Mouse (Mus musculus): Measurements from ENCODE around the gene Mon2. TPM values are rescaled to one million over a fixed set of nuclear protein-coding genes. Genes with fewer than 3 reads are reported as not detected.

Gene Mon2
- total and polyA plus RNA-seq, 3 experiments = 33.8 to 38.6 TPM; not detected in 1

- no peaks in the 10 kb centered on the region; a peak in 1 of 4 replicates for H3K36me3 ChIP-seq (ENCODE audit: control insufficient read depth in 1 of 2, insufficient read depth in 2 of 2, low read length in 2 of 2)
- peak; percentile 47 for DNase-seq (ENCODE audit: low read depth, low spot score)
- no peak overlapping the region for H3K27ac ChIP-seq (ENCODE audit: control insufficient read depth, low read depth, low read length)
- H3K9ac ChIP-seq (ENCODE audit: control insufficient read depth, low read depth, low read length, poor library complexity, severe bottlenecking) = no peak overlapping the region
- H3K79me2 ChIP-seq (ENCODE audit: control insufficient read depth, insufficient read depth, low read length, poor library complexity) = peaks cover 1% of the 10 kb centered on the region; the same call in 1 of the 2 replicates
- no peaks in the 10 kb centered on the region for H3K9me3 ChIP-seq (replicated peaks; ENCODE audit: insufficient read depth, low read length)
- no peaks in the 10 kb centered on the region for H3K27me3 ChIP-seq (ENCODE audit: control insufficient read depth in 1 of 2, insufficient read depth in 2 of 2, low read length in 2 of 2)
- no peak overlapping the region for H3K4me3 ChIP-seq (ENCODE audit: control insufficient read depth in 1 of 2, insufficient read depth in 1 of 2, low read depth in 2 of 2, low read length in 2 of 2)
- TF ChIP-seq POLR2AphosphoS5 (IDR thresholded peaks at IDR 0.05; ENCODE audit: borderline replicate concordance, low read depth, low read length) (no peak), MAX (IDR thresholded peaks at IDR 0.05; ENCODE audit: low read length) (no peak), CTCF (IDR thresholded peaks at IDR 0.05 in 2 of 3, conservative IDR thresholded peaks at IDR 0.05 in 1 of 3; ENCODE audit: control insufficient read depth in 1 of 3, insufficient read depth in 1 of 3, low read depth in 2 of 3, low read length in 3 of 3, poor library complexity in 1 of 3, severe bottlenecking in 1 of 3) (peak; percentile 37 to 60 (median 48); a peak in 5 of 6 replicates), GATA1 (IDR thresholded peaks at IDR 0.05; ENCODE audit: low read depth, low read length) (no peak), TCF12 (IDR thresholded peaks at IDR 0.05; ENCODE audit: low read depth, low read length) (no peak), ZKSCAN1 (IDR thresholded peaks at IDR 0.05; ENCODE audit: low read depth, low read length) (no peak), MAFK (IDR thresholded peaks at IDR 0.05; ENCODE audit: borderline replicate concordance, low read depth, low read length) (no peak), NRF1 (IDR thresholded peaks at IDR 0.05; ENCODE audit: insufficient read depth, low read depth, low read length, poor library complexity, severe bottlenecking) (no peak), USF2 (IDR thresholded peaks at IDR 0.05; ENCODE audit: borderline replicate concordance in 1 of 2, insufficient read depth in 1 of 2, low read depth in 1 of 2, low read length in 2 of 2) (no peak), RAD21 (IDR thresholded peaks at IDR 0.05; ENCODE audit: low read depth, low read length) (peak; percentile 20), POLR2A (IDR thresholded peaks at IDR 0.05; ENCODE audit: control insufficient read depth in 1 of 2, insufficient read depth in 1 of 2, low read depth in 1 of 2, low read length in 2 of 2, poor library complexity in 1 of 2) (no peak), ZC3H11A (IDR thresholded peaks at IDR 0.05; ENCODE audit: low read depth, low read length) (peak; percentile 21), KAT2A (conservative IDR thresholded peaks at IDR 0.05; ENCODE audit: low read depth, low read length) (no peak), E2F4 (IDR thresholded peaks at IDR 0.05; ENCODE audit: borderline replicate concordance, low read depth, low read length) (no peak), MXI1 (IDR thresholded peaks at IDR 0.05; ENCODE audit: low read depth, low read length) (no peak), CHD2 (IDR thresholded peaks at IDR 0.05; ENCODE audit: low read length) (no peak), SMC3 (IDR thresholded peaks at IDR 0.05; ENCODE audit: low read depth, low read length) (peak; percentile 55), MYC (IDR thresholded peaks at IDR 0.05; ENCODE audit: low read depth, low read length) (0 out of 2 replicates have a peak, but pooled peaks have one; percentile 49)
- H3K4me1 ChIP-seq (ENCODE audit: control insufficient read depth in 1 of 2, insufficient read depth in 2 of 2, low read length in 2 of 2) = no peaks in the 10 kb centered on the region
Measured at GRCm38 (mm10) chr10:123057082-123057481, 19.2 kb downstream of the Mon2 start.

DNA sequence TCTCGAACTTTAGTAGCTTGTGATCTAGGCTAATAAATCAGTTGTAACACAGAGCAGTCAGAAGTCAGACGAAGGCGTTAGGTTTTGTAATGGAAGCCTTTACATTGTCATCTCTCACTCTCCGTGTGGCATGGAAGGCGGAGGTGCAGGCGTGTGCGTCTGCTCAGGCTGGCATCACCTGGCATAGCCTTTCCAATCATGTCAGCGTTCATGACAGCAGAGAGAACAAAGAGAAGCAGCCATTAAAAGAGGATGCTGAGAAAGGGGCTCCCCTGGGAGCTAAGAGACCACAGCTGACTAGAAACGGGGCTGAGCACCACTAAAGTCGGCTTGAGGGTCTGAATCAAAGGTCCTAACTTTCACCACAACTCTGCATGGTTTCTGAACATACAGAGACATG is 19.8 kb downstream of the Mon2 start:
- H3K9ac ChIP-seq (ENCODE audit: control insufficient read depth, low read depth, low read length, poor library complexity, severe bottlenecking) = no peak overlapping the region
- no peaks in the 10 kb centered on the region; a peak in 1 of 4 replicates for H3K36me3 ChIP-seq (ENCODE audit: control insufficient read depth in 1 of 2, insufficient read depth in 2 of 2, low read length in 2 of 2)
- no peaks in the 10 kb centered on the region for H3K9me3 ChIP-seq (replicated peaks; ENCODE audit: insufficient read depth, low read length)
- no peak overlapping the region for H3K27ac ChIP-seq (ENCODE audit: control insufficient read depth, low read depth, low read length)
- TF ChIP-seq SIN3A (IDR thresholded peaks at IDR 0.05; ENCODE audit: low read length) (no peak), UBTF (IDR thresholded peaks at IDR 0.05; ENCODE audit: borderline replicate concordance, insufficient read depth, low read depth, low read length) (no peak), POLR2AphosphoS5 (IDR thresholded peaks at IDR 0.05; ENCODE audit: borderline replicate concordance, low read depth, low read length) (no peak), MEF2A (IDR thresholded peaks at IDR 0.05; ENCODE audit: extremely low read depth, insufficient replicate concordance, low read depth, low read length, poor library complexity, severe bottlenecking) (no peak), CHD2 (IDR thresholded peaks at IDR 0.05; ENCODE audit: low read length) (no peak), NRF1 (IDR thresholded peaks at IDR 0.05; ENCODE audit: insufficient read depth, low read depth, low read length, poor library complexity, severe bottlenecking) (no peak), NELFE (IDR thresholded peaks at IDR 0.05; ENCODE audit: low read depth, low read length) (no peak)
- H3K27me3 ChIP-seq (ENCODE audit: control insufficient read depth in 1 of 2, insufficient read depth in 2 of 2, low read length in 2 of 2) = no peaks in the 10 kb centered on the region
- H3K4me1 ChIP-seq (ENCODE audit: control insufficient read depth in 1 of 2, insufficient read depth in 2 of 2, low read length in 2 of 2) = no peaks in the 10 kb centered on the region
- no peak overlapping the region for H3K4me3 ChIP-seq (ENCODE audit: control insufficient read depth in 1 of 2, insufficient read depth in 1 of 2, low read depth in 2 of 2, low read length in 2 of 2)
- no peak for DNase-seq (ENCODE audit: low read depth, low spot score)
- H3K79me2 ChIP-seq (ENCODE audit: control insufficient read depth, insufficient read depth, low read length, poor library complexity) = peaks cover 1% of the 10 kb centered on the region; the same call in 1 of the 2 replicates
